Mouse (Mus musculus) bone marrow macrophage, adult 2 months (primary cell): ENCODE data around the gene Zc2hc1b.

Experiments used
- CTCF ChIP-seq: IDR thresholded peaks from 2 replicates; pipeline ENCODE4 v1.5.1; 2012; ENCODE audit warnings: low read depth, mild to moderate bottlenecking, low read length, moderate library complexity
- POLR2A ChIP-seq: IDR thresholded peaks from 2 replicates; pipeline ENCODE4 v1.6.1; 2012; ENCODE audit warnings: mild to moderate bottlenecking, low read depth, low read length, borderline replicate concordance

- TF ChIP-seq CTCF (no peak), POLR2A (no peak)
These were observed 52.0 kb downstream of the Zc2hc1b start for GRCm38 (mm10) chr10:13125811-13126210.
